Mouse (Mus musculus) CD4-positive, CD25-positive, alpha-beta regulatory T cell, adult 4 months (primary cell): ENCODE measurements around the gene Gbp8. TPM values are rescaled to one million over a fixed set of nuclear protein-coding genes. Genes with fewer than 3 reads are reported as not detected.
"Not testable (repeated sequence)": the region's sequence is repeated elsewhere in the genome, so short reads cannot be mapped to it uniquely, and the experiment has no call there.

ENCODE experiments used
- ATAC-seq: one replicate; pipeline ENCODE4 v1.8.0; 2017
- polyA plus RNA-seq, 2 experiments: library from polyadenylated mRNA; unstranded; fragments of 100-300 nt; shearing (Covaris generic); gene quantifications; one replicate each; pipeline ENCODE4 v1.2.1; 2017

Gene Gbp8
- polyA plus RNA-seq: 100 to 1,000 TPM; 100 to 118 TPM

DNA sequence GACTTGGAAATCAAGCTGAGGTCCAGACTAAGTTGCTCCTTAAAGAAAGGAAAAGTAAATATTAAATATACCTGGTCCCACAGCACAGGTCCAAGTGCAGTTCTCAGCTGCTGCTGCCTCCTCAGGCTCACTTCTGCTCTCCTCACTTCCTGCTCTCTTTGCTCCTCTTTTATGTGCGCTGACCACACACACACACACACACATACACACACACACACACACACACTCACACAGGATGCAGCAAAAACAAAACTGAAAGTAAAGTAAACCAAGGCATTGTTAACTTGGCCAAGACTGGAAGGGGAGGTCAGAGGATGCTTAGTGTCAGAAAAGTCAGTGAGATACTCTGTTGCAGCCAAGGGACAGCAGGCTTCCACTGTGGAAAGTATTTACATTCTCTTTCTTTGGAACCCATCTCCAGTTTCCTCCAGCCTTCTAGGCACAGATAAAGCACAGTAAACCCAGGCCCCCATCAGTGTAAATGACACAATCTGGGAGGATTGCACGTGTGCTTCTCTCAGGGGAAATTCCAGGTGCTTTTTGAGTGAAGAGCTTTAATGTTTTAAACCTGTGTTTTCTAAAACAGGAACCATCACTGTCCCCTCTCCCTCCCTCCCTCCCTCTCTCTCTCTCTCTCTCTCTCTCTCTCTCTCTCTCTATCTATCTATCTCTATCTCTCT, at the start of gene Gbp8, which contains the start of the genes Gbp9 and Gbp4:
Gene Gbp8 (minus strand): TSS at position 132 of the 680 bp plus-strand sequence.
Gene Gbp9 (minus strand): TSS at position 131 of the 680 bp plus-strand sequence.
Gene Gbp4 (minus strand): TSS at position 178 of the 680 bp plus-strand sequence.
- ATAC-seq: peak; percentile 81

DNA sequence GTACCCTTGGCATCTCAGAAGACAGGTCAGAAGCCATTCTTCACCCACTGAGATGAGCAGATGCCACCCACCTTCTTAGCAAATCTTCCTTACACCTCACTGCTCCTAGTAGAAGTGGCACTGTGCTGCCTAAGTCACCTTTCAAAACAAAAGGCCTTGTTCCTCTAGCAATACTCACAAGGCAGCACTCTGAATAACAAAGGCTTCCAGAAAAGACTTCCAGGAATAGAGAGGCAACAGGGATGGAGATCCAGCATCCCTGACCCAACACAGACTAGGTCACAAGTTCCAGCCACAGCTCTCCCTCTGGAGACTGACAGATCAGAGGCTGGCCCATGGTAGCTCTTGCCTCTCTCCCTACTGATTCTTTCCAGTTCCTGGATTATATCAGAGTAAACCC, 42.1 kb upstream of the Gbp8 start:
- ATAC-seq: no peak

DNA sequence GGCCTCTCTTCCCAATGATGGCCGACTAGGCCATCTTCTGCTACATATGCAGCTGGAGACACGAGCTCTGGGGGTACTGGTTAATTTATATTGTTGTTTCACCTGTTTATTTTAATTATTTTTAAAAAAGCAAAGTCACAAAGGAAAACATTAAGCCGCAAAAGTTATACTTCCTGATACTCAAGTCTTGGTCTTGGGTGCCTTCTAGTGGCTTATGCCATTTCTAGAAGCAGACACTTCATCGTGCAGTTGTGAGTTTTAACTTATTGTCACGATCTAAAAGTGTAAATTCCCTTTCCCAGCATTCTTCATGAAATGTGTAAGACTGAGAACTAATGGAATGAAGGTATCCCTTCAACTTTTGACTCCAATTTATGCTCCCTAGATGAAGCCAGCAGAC, 17.2 kb upstream of the Gbp8 start:
- peak; percentile 51 for ATAC-seq

DNA sequence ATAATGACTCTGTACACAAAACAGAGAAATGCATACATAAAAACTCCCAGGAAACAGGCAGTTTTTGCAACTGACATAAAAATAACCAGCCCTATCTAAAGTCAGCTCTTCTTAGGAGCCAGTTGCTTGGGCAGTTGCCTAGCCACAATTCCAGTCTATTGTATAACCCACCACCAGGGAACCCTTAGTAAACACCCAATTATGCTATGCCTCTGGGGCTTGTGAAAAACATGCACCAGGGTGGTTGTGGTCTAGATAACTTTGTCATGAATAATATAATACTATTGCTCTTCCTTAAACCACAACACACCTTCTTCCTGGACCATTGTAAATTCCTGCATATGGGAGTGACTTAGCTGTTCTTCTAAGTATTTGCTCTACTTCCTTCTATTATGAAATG, 14.7 kb upstream of the Gbp8 start:
- ATAC-seq: no peak

GRCm38 (mm10) chr5:105148062-105148461, 8.7 kb upstream of the Gbp8 start:
- ATAC-seq: not testable (repeated sequence)

GRCm38 (mm10) chr5:105146447-105146846, 7.1 kb upstream of the Gbp8 start:
- no peak for ATAC-seq

GRCm38 (mm10) chr5:105145731-105146130, 6.4 kb upstream of the Gbp8 start:
- ATAC-seq: peak; percentile 61

DNA sequence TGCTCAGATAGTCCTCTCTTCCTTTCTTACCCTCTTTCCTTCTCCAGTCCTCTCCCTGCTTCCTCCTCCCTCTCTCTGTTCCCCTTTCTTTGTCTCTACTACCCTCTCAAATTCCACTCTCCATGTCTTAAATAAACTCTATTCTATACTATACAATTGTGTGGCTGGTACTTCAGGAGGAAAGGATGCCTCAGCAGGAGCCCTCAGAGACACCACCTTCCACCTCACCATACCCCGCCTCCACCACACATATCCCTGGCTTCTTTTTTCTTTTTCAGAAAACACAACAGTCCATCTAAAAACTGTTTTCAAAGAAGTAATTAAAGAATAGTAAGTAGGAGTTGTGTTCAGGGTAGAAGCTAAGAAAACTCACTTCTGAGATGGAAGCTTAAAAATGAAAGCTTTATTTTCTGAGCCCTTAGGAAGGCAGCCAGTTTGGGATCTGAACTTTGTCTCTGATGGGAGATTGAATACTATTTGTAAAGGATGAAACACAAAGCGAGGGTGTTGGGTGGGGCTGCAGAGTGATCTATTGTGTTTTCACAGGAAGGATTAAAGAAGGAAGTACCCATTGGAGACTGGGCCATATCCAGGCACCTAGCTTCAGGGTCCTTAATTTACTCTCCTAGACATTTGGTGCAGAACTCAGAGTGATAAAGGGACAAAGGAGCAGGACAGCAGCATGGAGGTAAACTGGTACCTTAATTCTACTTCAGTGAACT, 910 bp upstream of the Gbp8 start:
- not testable (repeated sequence) for ATAC-seq

DNA sequence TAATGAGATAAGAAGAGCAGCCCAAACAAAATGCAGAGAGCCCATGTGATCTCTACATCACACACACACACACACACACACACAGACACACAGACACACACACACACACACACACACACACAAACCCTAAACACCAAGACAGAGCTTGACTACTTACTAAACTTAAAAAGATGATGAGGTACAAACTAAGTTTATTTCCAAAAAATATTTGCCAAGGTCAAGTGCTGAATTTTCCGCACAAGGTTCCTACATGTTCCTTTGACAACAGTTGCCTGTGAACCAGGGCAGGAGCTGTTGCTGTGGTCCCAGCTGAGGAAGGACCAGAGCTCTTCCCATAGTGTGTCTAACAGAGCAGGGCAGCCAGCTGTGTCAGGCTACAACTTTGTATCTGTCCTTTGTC, 434 bp downstream of the Gbp8 start:
- no peak for ATAC-seq

- not testable (repeated sequence) for ATAC-seq
Observed at GRCm38 (mm10) chr5:105136706-105137304, 2.5 kb downstream of the Gbp8 start.

GRCm38 (mm10) chr5:105121731-105122130, 17.6 kb downstream of the Gbp8 start:
- not testable (repeated sequence) for ATAC-seq

- ATAC-seq: peak; percentile 9
Observed at GRCm38 (mm10) chr5:105115740-105116139, 23.6 kb downstream of the Gbp8 start.

GRCm38 (mm10) chr5:105114696-105115095, 24.6 kb downstream of the Gbp8 start:
- ATAC-seq: peak; percentile 74

DNA sequence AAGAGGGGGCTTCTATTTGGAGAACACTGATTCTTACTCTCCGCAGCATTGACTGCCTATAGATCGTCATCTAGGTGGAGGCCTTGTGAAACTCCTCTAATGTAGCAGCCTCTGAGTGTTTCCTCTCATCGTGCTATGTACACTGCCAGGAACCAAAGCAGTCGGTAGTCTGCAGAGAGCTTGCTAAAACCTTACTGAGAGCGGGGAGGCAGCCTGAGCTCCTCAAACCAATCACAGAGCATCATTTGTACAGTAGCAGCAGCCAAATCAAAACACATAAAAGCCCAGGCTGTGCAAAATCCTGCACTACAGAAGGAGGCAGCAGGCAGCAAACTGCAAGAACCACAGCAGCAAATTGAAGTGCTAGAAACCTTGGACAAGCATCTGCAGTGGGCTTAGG, 25.7 kb downstream of the Gbp8 start:
- ATAC-seq: peak; percentile 18

DNA sequence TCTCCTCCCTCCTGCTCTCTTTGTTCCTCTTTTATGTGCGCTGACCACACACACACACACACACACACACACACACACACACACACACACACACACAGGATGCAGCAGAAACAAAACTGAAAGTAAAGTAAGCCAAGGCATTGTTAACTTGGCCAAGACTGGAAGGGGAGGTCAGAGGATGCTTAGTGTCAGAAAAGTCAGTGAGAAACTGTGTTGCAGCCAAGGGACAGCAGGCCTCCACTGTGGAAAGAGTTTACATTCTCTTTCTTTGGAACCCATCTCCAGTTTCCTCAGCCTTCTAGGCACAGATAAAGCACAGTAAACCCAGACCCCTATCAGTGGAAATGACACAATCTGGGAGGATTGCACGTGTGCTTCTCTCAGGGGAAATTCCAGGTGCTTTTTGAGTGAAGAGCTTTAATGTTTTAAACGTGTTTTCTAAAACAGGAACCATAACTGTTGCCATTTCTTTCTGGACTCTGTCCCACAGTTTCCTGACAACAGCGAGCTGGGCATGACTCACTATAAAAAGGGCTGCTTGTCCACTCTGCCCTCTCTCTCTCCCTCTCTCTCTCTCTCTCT, 29.0 kb downstream of the Gbp8 start:
- ATAC-seq: peak; percentile 62

- not testable (repeated sequence) for ATAC-seq
Observed at GRCm38 (mm10) chr5:105109775-105110174, 29.6 kb downstream of the Gbp8 start.

DNA sequence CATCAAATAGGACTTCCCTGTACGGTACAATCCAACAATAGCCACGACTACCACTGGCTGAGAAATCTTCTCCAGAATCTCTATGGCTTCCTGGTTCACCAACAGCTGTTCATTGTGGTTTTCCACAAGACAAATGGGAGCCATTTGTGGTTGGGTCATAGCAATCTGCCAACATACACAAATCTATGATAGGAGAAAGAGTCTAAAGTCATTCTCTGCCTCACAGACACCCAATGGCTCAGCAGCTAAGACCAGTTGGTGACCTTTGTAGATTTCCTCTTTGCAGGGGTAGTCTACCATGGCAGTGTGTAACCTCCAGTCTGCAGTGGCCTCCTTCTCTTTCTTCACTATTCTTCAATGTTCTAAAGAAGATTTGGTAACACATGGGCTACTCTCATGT, 33.7 kb downstream of the Gbp8 start:
- ATAC-seq: not testable (repeated sequence)

GRCm38 (mm10) chr5:105081900-105082299, 57.4 kb downstream of the Gbp8 start:
- no peak for ATAC-seq

DNA sequence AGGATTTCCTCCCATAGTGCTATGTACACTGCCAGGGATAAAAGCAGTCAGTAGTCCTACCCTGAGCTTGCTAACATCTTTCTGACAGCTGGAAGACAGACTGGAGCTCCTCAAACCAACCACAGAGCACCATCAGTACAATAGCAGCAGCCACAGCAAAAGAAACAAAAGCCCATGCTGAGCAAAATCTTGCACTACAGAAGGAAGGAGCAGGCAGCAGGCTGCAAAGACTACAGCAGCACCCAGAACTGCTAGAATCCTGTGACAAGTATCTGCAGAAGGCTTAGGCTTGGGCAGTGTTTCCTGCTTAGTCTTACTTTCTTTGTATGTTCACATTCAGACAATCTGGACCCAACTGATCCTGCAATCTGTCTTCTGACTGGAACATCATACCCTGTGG, 71.0 kb downstream of the Gbp8 start:
- ATAC-seq: not testable (repeated sequence)

DNA sequence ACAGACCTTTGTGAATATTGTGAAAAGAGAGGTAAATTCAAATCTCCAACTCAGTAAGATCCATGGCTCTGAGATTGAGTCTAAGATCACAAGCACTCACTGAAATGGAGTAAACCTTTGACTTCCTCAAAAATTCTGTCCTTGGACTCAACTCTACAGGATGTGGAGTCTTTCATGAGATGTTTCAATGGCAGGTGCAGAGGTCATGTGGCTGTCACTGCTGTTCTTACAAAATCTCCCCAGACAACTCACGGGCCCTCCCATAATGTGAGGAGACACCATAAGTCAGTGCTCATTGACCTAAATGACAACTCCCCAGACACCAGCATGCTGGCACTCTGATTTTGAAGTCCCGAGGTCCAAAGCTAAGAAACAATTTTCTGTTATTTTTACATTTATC, 74.9 kb downstream of the Gbp8 start:
- ATAC-seq: not testable (repeated sequence)

- no peak for ATAC-seq
Observed at GRCm38 (mm10) chr5:105063321-105063720, 76.0 kb downstream of the Gbp8 start.

DNA sequence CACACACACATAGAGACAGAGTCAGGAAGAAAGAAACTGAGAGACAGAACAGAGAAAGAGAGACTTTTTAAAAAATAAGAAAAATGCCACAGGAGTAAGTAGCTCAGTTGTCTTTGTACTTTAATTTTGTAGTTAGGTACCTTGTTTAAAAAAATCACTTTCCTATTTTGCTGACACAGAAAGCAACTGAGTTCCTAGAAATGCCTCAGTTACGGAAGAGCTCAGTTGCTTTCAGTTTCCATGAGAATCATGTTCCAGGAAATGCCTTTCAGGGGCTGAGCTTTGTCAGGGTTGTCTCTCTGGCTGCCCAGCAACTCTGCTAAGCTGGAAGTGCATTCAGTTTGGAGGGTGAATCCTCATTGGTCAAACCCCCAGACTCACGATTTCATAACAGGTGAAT, 76.9 kb downstream of the Gbp8 start:
- peak; percentile 85 for ATAC-seq

GRCm38 (mm10) chr5:105060224-105060623, 79.1 kb downstream of the Gbp8 start:
- ATAC-seq: no peak
